Mouse (Mus musculus): ENCODE data around the gene Mef2d.

GRCm38 (mm10) chr3:88142916-88143771 lies 972 bp downstream of the Mef2d start:
- TF ChIP-seq POLR2A (IDR thresholded peaks at IDR 0.05; ENCODE audit: control insufficient read depth, low read depth, low read length) = peak; percentile 43; the same call in 1 of the 2 replicates
- no peak for TF ChIP-seq CTCF (IDR thresholded peaks at IDR 0.05; ENCODE audit: control insufficient read depth, insufficient read depth, insufficient replicate concordance, low read depth, low read length)
